Mouse (Mus musculus) CH12.LX (cell line): ENCODE data around the gene Lrrc58.

Source experiments
- CTCF ChIP-seq, 2 experiments: IDR thresholded peaks in 1 of 2; conservative IDR thresholded peaks in 1 of 2; 2 replicates each; pipeline ENCODE4 v1.5.1; 2011 to 2012; ENCODE audit warnings: low read depth in 2 of 2, low read length in 2 of 2, improper control_type of control experiment in 1 of 2, inconsistent platforms in 1 of 2, mild to moderate bottlenecking in 1 of 2, moderate library complexity in 1 of 2
- ELF1 ChIP-seq: IDR thresholded peaks from 2 replicates; pipeline ENCODE4 v1.6.1; 2014; ENCODE audit warnings: low read depth, mild to moderate bottlenecking, inconsistent platforms, low read length, improper control_type of control experiment
- POLR2A ChIP-seq: IDR thresholded peaks from 2 replicates; pipeline ENCODE4 v1.6.1; 2011; ENCODE audit warnings: low read depth, mild to moderate bottlenecking, improper control_type of control experiment, low read length
- ZC3H11A ChIP-seq: IDR thresholded peaks from 2 replicates; pipeline ENCODE4 v1.6.1; 2012; ENCODE audit warnings: low read depth, mild to moderate bottlenecking, inconsistent platforms, low read length, improper control_type of control experiment

DNA sequence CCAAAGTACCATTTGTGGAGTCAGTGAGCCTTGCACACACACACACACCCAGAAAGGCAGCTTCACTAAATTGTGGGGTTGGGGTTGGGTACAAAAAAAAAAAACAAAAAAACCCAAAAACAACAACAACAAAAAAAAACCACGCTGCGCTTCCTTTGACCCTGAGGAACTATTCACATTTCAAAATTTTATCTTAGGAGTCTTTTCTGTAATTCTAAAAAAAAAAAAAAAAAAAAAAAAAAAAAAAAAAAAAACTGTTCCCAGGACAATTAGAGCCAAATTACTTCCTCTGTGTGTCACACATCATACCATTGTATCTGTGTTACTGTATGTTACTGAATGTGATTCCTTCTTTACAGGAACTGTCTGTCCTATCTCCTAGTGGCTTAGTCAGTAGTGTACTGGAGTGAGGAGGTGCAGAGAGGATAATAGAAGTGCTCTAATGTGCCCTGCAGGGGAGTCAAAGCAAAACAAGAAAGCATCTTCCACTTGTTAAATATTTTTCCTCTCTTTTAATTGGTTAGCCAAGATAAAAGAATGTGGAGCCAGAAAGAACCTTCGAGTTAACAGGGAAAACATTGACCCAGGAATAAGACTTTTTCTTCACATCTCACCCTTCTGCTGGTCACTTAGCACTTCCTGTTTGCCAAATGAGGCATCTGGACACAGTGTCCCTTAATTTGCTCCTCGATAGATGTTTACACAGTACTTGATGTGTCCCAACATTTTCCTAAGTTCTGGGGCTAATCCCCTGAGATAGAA, 1.5 kb downstream of the Lrrc58 start:
- TF ChIP-seq ELF1 (peak; percentile 56; the same call in 1 of the 2 replicates), ZC3H11A (no peak), CTCF (conservative IDR thresholded peaks at IDR 0.05 in 1 of 2, IDR thresholded peaks at IDR 0.05 in 1 of 2; ENCODE audit: low read depth in 2 of 2, low read length in 2 of 2) (no peak), POLR2A (no peak; the same call in 1 of the 2 replicates)
